Mouse (Mus musculus) forebrain, embryonic 12.5 days (tissue): ENCODE measurements at regions not wholly inside any gene's neighbourhood (a gene's known extent, or its start where the extent isn't known, plus 50 kb on each side); places are given as distances from the start of the nearest gene placed in this dataset.

Experiments used
- ATAC-seq: fragments of 200-750 bp; cut with Nextera tagmentation; 2 replicates; pipeline ENCODE4 v1.8.0; 2017; ENCODE audit warnings: moderate TSS enrichment; ENCODE audit not compliant: low FRiP score
- H3K27ac ChIP-seq: fragments of 300-500 bp; sonication (generic); 2 replicates; pipeline ENCODE4 v1.5.1; 2016; ENCODE audit warnings: mild to moderate bottlenecking
- H3K27me3 ChIP-seq: fragments of 300-500 bp; sonication (generic); 2 replicates; pipeline ENCODE4 v1.6.1; 2016; ENCODE audit warnings: mild to moderate bottlenecking
- H3K36me3 ChIP-seq: fragments of 300-500 bp; sonication (generic); replicated peaks from 2 replicates; pipeline ENCODE4 v1.6.1; 2016; ENCODE audit warnings: mild to moderate bottlenecking
- H3K4me1 ChIP-seq: fragments of 300-500 bp; sonication (generic); 2 replicates; pipeline ENCODE4 v1.6.1; 2016
- H3K4me2 ChIP-seq: fragments of 300-500 bp; sonication (generic); 2 replicates; pipeline ENCODE4 v1.6.1; 2016; ENCODE audit warnings: mild to moderate bottlenecking, moderate library complexity
- H3K4me3 ChIP-seq: fragments of 300-500 bp; sonication (generic); replicated peaks from 2 replicates; pipeline ENCODE4 v1.5.1; 2016; ENCODE audit warnings: mild to moderate bottlenecking
- H3K9ac ChIP-seq: fragments of 300-500 bp; sonication (generic); 2 replicates; pipeline ENCODE4 v1.6.1; 2016; ENCODE audit warnings: mild to moderate bottlenecking
- H3K9me3 ChIP-seq: fragments of 300-500 bp; sonication (generic); 2 replicates; pipeline ENCODE4 v1.6.1; 2016
- WGBS: fragments of 180-500 bp; shearing (Covaris S2); methylation state at CpG from one replicate; pipeline ENCODE4 v1.1.7; 2016; 5-methylcytosine and 5-hydroxymethylcytosine counted together

DNA sequence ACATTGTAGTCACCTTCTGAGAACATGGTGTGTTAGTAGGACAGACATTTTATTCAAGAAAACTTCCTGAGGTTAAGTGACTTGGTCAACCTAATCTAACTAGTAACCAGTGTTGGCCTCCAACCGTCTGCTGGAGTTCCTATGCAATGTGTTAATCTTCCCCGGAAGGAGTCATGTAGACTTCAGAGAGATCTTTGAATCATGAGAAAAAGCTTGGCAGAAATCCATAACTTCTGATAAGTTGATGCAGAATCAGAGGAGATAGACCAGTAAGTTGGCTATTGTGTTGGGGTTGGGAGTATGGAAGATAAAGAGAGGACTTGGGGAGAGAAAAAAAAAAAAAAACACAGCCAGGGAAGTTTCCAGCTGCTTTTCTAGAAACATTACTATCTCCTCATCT is 1424.9 kb upstream of the A1bg start:
- WGBS, result 88% methylated on average over 2 of the region's 2 CpGs
- Histone ChIP-seq H3K4me2 (no peak overlapping the region), H3K9me3 (no peaks in the 10 kb centered on the region), H3K27ac (no peak overlapping the region), H3K9ac (no peak overlapping the region), H3K36me3 (no peaks in the 10 kb centered on the region), H3K4me3 (no peak overlapping the region), H3K4me1 (no peaks in the 10 kb centered on the region), H3K27me3 (no peaks in the 10 kb centered on the region)
- no peak for ATAC-seq

DNA sequence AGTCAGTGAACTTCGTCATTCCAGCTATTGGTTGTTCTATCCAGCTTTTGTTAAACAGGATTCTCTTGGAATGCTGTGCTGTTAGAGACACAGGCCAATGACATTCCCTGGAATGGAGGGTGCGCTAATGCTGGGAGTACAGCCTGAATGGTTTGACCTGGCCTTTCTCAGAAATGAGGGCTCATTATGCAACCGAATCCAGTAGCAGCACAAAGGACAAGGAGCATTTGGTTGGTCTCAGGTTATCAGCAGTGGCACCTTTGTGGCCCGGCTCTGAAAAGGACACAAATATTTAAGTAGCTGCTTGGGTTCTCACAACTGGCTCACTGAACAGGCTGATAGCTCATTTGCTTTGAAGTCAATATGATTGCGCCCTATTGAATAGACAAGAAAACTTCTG is 1423.1 kb upstream of the A1bg start:
- Histone ChIP-seq H3K9ac (no peak overlapping the region), H3K27me3 (no peaks in the 10 kb centered on the region), H3K4me3 (no peak overlapping the region), H3K27ac (no peak overlapping the region), H3K4me1 (no peaks in the 10 kb centered on the region), H3K36me3 (no peaks in the 10 kb centered on the region), H3K9me3 (no peaks in the 10 kb centered on the region), H3K4me2 (no peak overlapping the region)
- WGBS, result 71% methylated on average over 5 of the region's 5 CpGs
- ATAC-seq, result no peak

DNA sequence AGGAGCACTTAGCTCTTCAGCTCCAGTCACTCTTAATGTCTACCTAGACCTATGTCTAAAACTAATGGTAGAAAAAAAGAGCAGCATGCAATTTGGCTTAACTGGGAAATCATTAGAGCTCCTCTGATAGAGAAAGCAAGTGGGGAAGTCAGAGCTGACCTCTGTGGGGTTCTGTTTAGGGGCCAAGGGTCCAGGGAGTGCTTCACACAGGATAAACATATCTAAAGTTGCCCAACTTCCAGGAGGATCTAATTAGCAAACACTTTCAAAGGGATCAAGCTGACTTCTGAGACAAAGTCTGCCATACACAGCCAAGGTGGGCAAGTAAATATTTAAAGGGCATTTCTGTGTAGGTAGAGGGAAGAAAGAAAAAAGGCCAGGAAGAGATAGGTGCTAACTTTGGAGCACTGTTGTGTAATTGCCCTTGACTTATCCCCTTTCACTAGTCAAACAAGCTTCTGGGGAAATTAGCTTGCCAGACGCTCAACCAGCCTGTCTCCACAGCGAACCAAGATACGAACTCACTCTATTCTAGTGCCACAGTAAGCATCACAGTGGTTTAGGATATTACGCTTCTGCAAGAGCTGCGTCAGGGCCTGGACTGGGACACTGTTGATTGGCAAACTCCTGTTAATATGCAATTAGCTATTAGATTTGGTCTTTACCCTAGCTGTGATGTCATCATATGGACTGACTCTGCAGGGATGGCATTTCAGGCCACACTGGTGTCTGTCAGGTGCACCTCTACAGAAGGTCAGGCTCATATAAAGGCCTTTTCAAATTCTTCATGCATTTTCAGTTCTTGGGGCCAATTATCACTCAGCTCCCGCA is 1413.9 kb upstream of the A1bg start:
- H3K36me3 ChIP-seq, result no peaks in the 10 kb centered on the region
- H3K4me1 ChIP-seq, result no peaks in the 10 kb centered on the region
- H3K4me2 ChIP-seq, result no peak overlapping the region
- no peak for ATAC-seq
- WGBS, result 72% methylated on average over 6 of the region's 6 CpGs
- no peak overlapping the region for H3K27ac ChIP-seq
- no peaks in the 10 kb centered on the region for H3K27me3 ChIP-seq
- no peak overlapping the region for H3K4me3 ChIP-seq
- H3K9ac ChIP-seq, result no peak overlapping the region
- H3K9me3 ChIP-seq, result no peaks in the 10 kb centered on the region

DNA sequence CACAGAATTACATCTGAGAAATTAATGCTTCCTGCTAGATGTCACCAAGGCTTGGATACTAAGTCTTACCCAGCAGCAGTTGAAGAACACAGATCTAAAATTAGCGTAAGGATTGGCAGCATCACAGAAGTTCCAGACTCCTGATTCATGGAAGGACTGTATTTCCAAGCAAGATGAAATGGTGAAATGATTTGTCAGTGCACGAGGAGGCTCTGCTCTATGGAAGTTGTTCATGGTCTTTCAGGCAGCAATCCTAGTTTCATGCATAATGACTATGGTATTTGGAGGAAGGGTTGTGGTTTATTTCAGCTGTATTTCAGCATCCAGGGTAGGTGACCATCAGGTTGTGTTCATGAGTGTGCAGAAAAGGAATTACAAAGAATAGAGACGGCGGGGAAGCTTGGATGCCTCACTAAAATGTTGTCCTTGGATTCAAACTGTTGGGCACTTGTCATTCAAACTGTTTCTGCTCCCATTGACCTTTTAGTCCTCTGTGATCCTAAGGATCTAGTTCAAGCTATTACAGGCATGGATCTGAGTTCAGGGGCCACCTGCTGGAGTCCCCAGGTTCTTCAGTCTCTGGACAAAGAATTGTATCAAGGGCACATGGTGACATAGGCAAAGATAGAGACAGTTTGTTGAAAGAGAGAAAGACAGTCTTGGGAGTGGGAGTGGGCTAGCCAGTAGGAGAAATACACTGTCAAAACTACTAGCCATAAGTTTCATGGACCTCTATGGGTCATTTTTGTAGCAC is 1411.6 kb upstream of the A1bg start:
- WGBS, result 92% methylated on average over 4 of the region's 4 CpGs
- no peak overlapping the region for H3K4me2 ChIP-seq
- no peaks in the 10 kb centered on the region for H3K9me3 ChIP-seq
- no peak overlapping the region for H3K4me3 ChIP-seq
- H3K27me3 ChIP-seq, result no peaks in the 10 kb centered on the region
- no peak overlapping the region for H3K9ac ChIP-seq
- no peaks in the 10 kb centered on the region for H3K36me3 ChIP-seq
- no peak for ATAC-seq
- H3K4me1 ChIP-seq, result no peaks in the 10 kb centered on the region
- no peak overlapping the region for H3K27ac ChIP-seq

DNA sequence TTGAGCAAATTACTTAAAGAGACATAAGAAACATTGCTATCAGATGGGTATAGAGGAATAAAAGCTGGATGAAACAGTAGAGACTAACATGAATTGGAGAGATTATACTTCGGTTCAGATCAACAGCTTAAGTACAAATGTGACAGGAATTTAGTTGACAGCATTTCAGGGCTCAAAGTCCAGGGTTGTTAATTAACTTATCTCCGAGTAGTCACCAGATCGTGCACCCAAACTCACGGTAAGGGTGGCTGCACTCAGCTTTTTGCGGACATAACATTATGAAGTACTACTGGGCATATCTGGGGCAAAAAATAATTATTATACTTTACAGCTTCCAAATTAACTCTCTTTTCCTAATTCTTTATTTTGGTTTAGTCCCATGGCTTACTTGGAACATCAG is 1409.3 kb upstream of the A1bg start:
- Histone ChIP-seq H3K4me2 (no peak overlapping the region), H3K4me1 (peaks cover 2% of the 10 kb centered on the region; the same call in 1 of the 2 replicates), H3K36me3 (no peaks in the 10 kb centered on the region), H3K27me3 (no peaks in the 10 kb centered on the region), H3K4me3 (no peak overlapping the region), H3K9me3 (no peaks in the 10 kb centered on the region), H3K9ac (no peak overlapping the region), H3K27ac (no peak overlapping the region)
- no peak for ATAC-seq
- WGBS, result 87% methylated on average over 5 of the region's 5 CpGs

DNA sequence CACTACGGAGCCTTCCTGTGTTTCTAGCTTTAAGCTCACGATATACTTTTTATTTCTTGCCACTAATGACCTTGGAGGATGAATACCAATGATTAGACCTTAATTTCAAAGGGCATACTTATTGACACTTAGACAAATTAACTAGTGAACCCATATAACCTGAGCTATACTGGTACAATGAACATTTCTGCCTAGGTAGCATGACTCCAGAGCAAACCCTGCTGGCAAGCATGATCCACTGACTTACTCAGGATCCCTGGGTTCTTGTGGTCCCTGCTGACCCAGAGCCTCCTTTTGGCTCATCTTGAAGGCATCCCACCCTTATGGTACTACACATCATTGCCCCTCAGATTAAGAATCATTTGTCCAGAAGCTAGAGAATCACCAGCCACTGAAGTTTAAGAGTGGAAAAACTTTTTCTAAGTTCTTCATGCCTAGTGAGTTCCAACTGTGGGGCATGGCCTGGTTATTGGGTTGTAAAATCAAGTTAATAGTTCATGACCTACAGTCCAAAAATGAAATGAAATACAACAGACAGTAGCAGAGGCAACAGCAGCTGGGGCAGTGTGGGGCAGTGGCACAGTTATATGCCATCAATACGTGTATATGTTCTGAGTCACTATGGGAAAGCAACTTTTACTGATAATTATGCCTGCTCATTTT is 1408.5 kb upstream of the A1bg start:
- no peak overlapping the region for H3K4me3 ChIP-seq
- H3K36me3 ChIP-seq, result no peaks in the 10 kb centered on the region
- H3K27ac ChIP-seq, result no peak overlapping the region
- 90% methylated on average over 3 of the region's 3 CpGs for WGBS
- H3K9ac ChIP-seq, result no peak overlapping the region
- no peaks in the 10 kb centered on the region for H3K9me3 ChIP-seq
- H3K4me2 ChIP-seq, result no peak overlapping the region
- ATAC-seq, result no peak
- no peaks in the 10 kb centered on the region for H3K27me3 ChIP-seq
- peaks cover 2% of the 10 kb centered on the region; the same call in 1 of the 2 replicates for H3K4me1 ChIP-seq

DNA sequence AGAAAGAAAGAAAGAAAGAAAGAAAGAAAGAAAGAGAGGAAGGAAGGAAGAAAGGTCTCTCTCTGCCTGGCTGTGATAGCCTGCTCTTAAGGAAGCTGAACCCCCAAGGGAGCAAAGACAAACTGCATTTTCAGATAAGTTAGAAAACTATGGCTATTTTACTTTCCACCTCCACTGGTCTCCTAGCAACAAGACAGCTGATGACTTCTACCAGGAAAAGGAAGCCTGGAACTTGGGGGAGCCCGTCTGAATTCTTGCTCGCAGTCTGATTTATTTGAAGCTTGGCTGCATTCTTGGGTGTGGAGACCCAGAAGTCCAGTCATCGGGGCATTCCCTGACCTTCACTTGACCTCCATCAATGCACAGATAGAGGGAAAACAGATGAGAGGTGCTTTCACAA is 1406.1 kb upstream of the A1bg start:
- H3K36me3 ChIP-seq, result no peaks in the 10 kb centered on the region
- no peak for ATAC-seq
- H3K4me2 ChIP-seq, result no peak overlapping the region
- no peak overlapping the region for H3K9ac ChIP-seq
- H3K27ac ChIP-seq, result no peak overlapping the region
- H3K4me3 ChIP-seq, result no peak overlapping the region
- 52% methylated on average over 3 of the region's 3 CpGs for WGBS
- H3K4me1 ChIP-seq, result peaks cover 2% of the 10 kb centered on the region; the same call in 1 of the 2 replicates
- H3K27me3 ChIP-seq, result no peaks in the 10 kb centered on the region
- no peaks in the 10 kb centered on the region for H3K9me3 ChIP-seq

DNA sequence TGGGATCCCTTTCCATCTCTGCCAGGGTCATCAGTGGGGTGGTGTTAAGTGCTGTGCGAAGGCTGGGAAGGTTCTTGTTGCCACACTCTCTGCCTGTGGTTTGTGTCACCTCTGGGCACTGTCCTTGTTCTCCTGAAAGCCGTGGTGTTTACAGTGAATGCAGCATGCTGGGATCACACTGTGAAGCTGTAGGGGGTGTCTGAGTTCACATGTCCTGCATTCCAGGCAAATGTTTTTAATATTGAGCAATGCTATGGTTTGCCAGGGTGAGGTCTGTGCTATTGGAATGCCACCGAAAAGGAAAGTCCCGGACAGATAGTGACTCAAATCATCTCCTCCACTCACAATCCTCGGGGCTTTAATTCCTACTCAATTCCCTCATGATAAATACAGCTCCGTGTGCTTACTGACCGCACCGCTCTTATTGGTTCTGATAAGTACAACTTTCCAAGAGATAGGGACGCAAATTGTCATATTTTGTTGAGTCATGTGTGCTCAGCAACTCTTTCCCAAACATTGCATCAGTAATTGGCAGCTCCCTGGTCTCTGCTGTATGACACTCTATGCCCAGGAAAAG is 1405.6 kb upstream of the A1bg start:
- H3K27me3 ChIP-seq, result no peaks in the 10 kb centered on the region
- H3K4me1 ChIP-seq, result peaks cover 2% of the 10 kb centered on the region; the same call in 1 of the 2 replicates
- ATAC-seq, result no peak
- 73% methylated on average over 9 of the region's 9 CpGs for WGBS
- no peaks in the 10 kb centered on the region for H3K36me3 ChIP-seq
- no peak overlapping the region for H3K4me3 ChIP-seq
- no peak overlapping the region for H3K9ac ChIP-seq
- H3K4me2 ChIP-seq, result no peak overlapping the region
- no peak overlapping the region for H3K27ac ChIP-seq
- no peaks in the 10 kb centered on the region for H3K9me3 ChIP-seq

DNA sequence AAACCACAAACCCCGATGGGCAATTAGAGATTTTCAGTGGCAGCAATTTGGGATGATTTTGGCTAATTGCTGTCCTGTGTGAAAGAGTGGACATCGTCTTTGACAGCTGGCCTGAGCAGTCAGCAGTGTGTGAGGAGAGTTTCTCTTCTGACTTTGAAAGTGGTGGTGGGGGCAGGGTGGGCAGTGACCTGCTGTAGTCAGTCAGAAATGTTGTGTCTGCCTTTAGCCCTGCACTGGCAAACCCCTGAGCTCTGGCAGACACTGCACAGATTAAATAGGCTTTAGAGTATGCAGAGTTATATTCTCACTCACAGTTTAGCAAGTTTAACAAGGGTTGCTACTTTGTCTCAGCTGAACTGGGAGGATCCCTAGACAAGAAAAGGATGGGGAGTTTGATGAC is 1404.7 kb upstream of the A1bg start:
- no peaks in the 10 kb centered on the region for H3K9me3 ChIP-seq
- H3K4me1 ChIP-seq, result peaks cover 2% of the 10 kb centered on the region; the same call in 1 of the 2 replicates
- no peaks in the 10 kb centered on the region for H3K36me3 ChIP-seq
- no peak overlapping the region for H3K27ac ChIP-seq
- no peak overlapping the region for H3K4me2 ChIP-seq
- no peak overlapping the region for H3K9ac ChIP-seq
- WGBS, result 50% methylated on average over 2 of the region's 2 CpGs
- H3K4me3 ChIP-seq, result no peak overlapping the region
- no peaks in the 10 kb centered on the region for H3K27me3 ChIP-seq
- no peak for ATAC-seq

DNA sequence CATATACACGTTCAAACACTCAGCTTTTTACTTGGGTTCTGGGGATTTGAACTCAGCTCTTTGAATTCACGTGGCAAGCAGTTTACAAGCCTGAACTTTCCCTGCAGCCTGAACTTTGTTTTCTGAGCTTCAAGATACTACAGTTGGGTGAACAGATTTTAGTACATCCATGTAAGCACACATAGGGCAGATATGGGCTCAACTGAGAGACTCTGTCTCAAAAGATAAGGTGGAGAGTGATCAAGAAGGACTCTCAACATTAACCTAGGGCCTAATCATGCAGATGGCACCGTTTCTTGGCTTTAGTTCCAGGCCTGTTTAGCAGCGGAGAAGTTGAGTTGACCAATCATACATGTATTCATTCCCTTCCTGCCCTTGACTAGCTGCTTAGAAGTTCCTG is 1403.7 kb upstream of the A1bg start:
- peaks cover 2% of the 10 kb centered on the region; the same call in 1 of the 2 replicates for H3K4me1 ChIP-seq
- H3K9ac ChIP-seq, result no peak overlapping the region
- ATAC-seq, result no peak
- WGBS, result 95% methylated on average over 4 of the region's 4 CpGs
- no peaks in the 10 kb centered on the region for H3K9me3 ChIP-seq
- no peaks in the 10 kb centered on the region for H3K27me3 ChIP-seq
- H3K27ac ChIP-seq, result no peak overlapping the region
- no peaks in the 10 kb centered on the region for H3K36me3 ChIP-seq
- H3K4me2 ChIP-seq, result no peak overlapping the region
- H3K4me3 ChIP-seq, result no peak overlapping the region

DNA sequence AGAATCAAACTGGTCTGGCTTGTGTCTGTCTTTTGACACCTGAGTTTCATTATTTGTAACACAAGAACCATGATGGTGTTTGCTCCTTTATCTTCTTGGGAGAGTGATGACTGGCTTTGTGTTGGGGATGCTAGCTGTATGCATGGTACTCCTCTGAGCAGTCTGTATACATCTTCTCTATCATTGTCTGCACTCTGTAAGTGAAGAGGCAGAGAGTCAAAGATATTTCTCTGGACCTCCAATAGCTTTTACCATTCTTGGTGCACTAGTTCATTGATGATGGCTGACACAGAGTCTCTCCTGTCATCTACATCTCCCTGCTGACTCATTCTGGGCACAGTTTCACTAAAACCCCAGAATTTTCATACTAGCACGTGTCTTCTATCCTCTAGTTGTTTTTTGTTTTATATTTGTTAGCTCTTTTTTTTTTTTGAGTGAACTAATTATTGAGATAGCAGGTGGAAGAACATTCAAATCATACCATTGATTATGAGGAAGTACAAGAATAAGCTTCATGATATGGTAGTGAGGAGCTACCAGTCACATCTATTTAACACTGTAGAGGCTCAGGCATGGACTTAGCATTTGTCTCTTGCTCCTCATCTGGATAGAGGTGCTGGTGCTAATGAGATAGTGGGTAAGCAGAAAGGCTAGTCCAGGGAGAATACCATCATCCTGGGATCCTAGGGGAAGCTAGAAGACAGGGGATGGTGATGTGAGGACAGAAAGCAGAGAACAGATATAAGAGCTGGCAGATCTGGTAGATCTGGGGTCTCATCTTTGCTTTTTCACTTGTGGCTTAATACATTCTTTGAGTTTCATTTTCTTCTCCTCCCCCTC is 1402.9 kb upstream of the A1bg start:
- H3K36me3 ChIP-seq, result no peaks in the 10 kb centered on the region
- no peak for ATAC-seq
- no peaks in the 10 kb centered on the region for H3K27me3 ChIP-seq
- H3K9me3 ChIP-seq, result no peaks in the 10 kb centered on the region
- H3K4me2 ChIP-seq, result no peak overlapping the region
- H3K4me1 ChIP-seq, result peaks cover 2% of the 10 kb centered on the region; the same call in 1 of the 2 replicates
- H3K9ac ChIP-seq, result no peak overlapping the region
- WGBS, result 68% methylated on average over 1 of the region's 1 CpGs
- no peak overlapping the region for H3K4me3 ChIP-seq
- no peak overlapping the region for H3K27ac ChIP-seq
